Mouse (Mus musculus): Measurements from ENCODE around the gene Dus2. TPM values are rescaled to one million over a fixed set of nuclear protein-coding genes. Genes with fewer than 3 reads are reported as not detected.
A peak's percentile ranks its signal among the peaks of the same experiment; 100 is the strongest.
"Not testable (repeated sequence)": the region's sequence is repeated elsewhere in the genome, so short reads cannot be mapped to it uniquely, and the experiment has no call there.

The Dus2 gene
- total RNA-seq, 2 experiments from 2014 or later: 16.0 to 19.3 TPM

DNA sequence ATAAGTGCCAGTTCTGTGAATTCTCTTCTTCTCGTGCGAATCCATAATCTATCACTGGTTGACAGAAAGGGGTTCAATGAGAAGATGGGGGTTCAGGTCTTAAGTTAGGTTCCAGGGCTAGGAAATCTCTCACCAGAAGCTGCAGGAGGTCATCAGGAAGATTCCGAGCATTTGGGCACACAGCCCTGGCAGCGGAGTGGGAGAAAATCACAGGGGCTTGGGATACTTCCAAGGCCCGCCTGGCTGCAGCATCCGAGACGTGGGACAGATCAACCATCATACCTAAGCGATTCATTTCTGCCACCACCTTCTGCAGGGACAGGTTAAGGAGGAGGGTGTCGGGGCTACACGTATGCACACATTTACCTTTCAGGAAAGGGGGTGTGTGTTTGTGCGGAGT lies 2.6 kb upstream of the Dus2 start:
- no peak for DNase-seq

DNA sequence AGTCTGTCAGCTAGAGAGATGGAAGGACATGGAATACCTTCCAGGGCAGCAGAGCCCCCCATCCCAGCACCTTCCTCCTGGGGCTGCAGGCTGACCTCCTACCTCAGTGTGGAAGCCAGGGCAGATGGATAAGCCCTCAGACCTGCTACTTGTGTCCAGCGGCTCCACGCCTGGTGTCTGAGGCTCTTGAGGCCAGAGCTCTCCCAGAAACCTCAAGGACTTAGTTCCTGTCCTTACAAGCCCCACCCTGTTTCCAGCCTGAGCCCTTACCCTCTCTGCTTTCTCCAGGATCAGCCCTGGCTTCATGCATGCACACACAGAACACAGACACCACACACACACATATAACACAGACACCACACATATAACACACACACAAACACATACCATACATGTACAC lies 409 bp downstream of the Dus2 start:
- no peak for DNase-seq

DNA sequence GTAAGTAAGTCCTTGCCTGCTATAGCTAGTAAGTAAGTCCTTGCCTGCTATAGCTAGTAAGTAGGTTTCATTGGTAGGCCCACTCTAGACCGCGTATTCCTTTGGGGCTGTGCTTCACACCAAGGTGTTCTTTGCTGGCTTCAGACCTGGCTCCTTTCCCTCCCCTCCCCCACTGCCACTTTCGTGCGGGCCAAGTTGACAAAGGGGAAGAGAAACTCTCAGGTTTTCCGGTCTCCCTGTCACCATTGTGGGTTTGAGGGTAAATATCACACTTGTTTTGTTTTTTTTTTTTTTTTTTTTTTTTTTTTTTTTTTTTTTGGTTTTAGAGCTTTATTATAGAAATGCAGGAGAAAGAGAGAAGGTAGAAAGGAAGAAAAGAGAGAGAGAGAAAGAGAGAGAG lies 1.4 kb downstream of the Dus2 start:
- peak in 1 of 2 experiments; percentile 26 for DNase-seq

DNA sequence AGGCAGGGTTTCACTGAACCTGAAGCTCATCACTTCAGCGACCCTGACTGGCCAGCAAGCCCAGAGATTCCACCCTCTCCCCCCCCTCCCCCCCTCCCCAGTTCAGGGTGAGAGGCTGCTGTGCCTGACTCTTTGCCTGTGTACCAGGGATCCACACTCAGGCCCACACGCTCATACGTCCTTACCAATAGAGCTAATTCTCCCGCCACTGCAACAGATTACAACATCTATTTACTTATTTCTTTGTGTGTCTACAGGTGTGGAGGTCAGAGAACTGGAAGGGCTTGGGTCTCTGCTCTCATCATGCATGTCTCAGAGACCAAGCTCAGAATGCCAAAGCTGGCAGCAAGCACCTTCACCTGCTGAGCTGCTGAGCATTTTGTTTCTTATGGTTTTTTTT lies 2.1 kb downstream of the Dus2 start:
- no peak for DNase-seq

DNA sequence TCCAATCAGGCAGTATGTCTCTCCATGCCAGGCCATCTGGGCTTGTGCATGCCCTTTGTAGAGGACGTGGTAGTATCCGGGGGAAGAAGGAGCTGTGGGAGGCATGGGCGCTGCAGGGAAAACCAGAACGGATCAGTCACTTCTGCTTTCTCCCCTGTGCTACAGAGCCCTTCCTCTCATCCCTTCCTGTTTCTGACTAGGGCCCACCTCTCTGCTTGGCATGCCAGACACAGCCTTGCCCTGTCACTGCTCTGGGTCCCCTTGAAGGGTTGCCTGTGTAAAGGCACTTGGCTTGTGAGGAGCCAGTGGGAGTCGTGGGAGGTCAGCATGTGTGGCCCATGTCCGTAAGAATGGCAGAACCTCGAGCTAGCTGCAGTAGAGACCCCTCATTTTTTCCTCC lies 5.2 kb downstream of the Dus2 start:
- no peak for DNase-seq

DNA sequence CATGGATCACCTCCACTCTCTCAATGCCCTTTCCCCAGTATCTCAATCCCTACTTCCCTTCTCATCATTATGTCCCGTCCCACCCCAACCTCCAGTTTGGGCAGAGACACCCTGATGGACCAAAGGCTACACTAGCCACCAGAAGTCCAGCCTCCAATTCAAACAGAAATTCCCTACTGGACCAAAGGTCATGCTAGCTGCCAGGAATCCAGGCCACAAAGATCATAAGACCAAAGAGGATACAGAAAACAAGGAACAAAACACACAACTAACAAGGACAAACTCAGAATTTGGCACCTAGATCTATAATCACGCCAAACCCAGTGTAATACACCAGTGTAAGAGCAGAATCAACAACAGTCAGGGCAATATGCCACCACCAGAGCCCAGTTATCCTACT lies 7.8 kb downstream of the Dus2 start:
- peak in 1 of 2 experiments; percentile 36 for DNase-seq

DNA sequence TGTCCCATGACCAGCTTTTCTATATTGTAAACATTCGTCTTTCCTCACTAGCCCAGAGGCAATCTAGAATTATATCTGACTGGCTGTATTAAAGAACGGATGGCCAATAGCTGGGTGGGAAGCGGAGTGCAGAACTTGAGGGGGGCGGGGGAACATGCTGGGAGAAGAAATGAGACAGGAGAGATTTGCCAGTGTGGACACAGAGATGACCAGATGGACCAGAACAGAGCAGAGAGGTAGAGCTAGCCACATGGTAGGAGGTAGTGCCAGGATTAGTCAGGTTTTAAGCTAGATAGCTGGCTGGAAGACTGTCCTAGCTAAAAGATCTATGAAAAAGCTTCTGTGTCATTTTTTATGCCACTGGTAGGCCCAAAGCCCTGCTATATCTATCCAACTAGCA lies 10.8 kb downstream of the Dus2 start:
- DNase-seq: no peak

DNA sequence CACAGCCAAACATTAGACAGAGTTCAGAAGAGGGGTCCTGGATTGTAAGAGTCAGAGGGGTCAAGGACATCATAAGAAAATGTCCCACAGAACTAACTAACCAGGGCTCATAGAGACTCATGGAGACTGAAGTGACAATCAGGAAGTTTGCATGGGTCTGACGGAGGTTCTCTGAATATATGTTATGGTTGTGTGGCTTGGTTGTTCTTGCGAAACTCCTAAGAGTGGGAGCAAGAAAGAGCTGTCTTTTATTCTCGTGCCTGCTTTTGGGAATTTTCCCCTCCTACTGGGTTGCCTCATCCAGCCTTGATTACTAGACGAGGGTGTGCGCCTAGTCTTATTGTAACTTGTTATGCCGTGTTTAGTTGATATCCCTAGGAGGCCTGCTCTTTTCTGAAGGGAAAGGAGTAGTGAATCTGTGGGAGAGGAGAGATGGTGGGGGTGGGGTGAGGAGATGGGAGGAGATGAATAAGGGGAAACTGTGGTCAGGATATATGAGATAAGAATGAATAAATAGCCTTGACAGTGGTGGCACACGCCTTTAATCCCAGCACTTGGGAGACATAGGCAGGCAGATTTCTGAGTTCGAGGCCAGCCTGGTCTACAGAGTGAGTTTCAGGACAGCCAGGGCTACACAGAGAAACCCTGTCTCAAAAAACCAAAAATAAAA lies 13.5 kb downstream of the Dus2 start:
- DNase-seq: no peak

DNA sequence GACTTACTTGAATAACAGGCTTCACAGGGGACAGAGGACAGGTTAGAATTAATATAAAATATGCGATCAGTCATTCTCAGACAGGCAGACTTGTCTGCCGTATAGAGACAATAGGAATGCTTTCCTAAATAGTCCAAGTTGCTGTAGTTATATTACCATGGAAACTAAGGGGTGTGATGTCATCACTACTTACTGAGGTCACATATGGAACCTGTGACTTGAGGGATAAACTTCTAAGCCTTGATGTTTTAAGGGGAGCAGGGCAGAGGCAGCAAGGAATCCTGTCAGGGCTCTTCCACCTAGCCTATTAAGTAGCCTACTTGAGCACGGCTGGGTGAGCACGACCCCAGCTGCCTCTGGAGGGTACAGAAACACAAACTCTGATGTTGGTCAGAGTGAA lies 14.7 kb downstream of the Dus2 start, which contains the start of gene Dpep2nb:
Gene Dpep2nb, minus strand, starts transcription at position 101 of the 400 bp plus-strand sequence.
- DNase-seq: no peak

DNA sequence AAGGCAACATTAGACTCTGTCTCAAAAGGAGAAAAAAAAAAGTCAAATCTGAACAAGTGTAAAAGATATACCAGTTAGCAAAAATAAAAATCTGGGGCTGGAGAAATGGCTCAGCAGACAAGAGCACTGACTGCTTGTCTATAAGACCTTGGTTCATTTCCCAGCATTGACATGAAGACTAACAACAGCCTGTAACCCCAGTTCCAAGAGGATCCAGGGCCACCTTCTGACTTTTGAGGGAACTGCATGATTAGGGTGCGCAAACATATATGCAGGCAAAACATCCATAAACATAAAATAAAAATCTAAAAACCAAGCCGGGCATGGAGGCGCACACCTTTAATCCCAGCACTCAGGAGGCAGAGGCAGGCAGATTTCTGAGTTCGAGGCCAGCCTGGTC lies 15.3 kb downstream of the Dus2 start:
- no peak for DNase-seq

DNA sequence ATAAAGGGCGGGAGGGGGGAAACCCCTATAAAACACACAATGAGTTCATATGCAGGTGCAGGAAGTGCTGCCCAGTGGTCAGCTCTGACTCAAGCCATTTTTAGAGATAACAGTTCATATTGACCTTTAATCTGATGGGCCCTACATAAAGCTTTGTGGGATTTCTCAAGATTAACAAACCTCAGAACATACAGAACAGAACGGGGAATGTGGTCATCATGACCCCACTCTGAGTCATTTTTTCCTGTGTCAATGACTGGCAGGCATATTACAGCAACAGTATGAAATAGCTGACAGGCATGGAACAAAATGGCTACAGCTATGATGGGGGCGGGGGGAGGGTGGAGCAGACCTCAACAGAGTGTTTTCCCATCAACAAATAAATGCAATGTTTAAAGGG lies 16.0 kb downstream of the Dus2 start:
- DNase-seq: peak in 1 of 2 experiments; percentile 20

DNA sequence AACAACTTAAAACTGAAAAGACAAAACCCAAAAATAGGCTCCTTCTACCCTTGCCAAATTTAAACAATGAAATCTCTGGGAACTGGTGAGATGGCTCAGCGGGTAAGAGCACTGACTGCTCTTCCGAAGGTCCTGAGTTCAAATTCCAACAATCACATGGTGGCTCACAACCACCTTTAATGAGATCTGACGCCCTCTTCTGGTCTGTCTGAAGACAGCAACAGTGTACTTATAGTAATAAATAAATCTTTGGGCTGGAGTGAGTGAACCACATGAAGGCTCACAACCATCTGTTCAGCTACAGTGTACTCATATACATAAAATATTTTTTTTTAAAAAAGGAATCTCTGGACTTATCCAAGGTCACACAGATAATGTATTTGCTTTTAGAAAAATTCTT lies 16.8 kb downstream of the Dus2 start:
- DNase-seq: not testable (repeated sequence)

DNA sequence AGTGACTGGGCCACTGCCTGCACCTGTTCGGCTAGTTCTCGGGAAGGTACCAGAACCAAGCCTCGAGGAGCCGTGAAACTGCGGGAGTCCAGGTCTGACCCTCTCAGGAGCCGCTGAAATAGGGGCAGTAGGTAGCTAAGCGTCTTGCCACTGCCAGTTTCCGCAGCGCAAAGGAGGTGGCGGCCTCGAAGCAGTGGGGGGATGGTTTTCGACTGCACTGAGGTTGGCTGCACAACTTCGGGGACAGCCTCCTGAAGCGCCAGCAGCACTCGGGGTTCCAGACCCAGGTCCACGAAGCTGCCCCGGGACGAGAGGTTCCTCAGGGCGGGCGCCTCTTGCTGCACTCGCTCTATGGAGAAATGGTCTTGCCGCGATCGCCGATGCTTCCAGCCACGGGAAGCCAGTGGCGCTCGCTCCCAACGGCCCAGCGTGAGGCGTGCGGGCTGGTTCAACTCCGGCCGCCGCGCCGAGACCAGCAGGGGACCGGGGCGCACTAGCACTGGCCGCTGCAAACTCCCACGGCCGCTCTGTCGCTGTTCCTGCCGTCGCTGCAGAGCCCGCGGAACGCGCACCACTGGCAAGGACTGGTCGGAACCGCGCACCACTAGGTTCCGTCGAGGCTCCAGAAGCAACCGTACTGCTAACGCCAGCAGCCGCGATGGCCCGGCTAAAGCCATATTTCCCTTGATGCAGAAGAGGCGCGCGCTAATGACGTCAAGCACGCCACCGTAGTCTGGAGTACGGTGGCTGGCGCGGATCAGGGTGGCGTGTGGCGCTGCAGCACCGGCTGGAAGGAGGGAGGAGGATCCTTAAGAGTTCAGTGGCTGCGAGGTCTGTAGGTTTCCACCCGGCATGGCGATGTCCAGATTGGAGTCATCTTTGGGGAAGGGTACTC lies 19.9 kb downstream of the Dus2 start:
- DNase-seq: peak; percentile 94 to 95

DNA sequence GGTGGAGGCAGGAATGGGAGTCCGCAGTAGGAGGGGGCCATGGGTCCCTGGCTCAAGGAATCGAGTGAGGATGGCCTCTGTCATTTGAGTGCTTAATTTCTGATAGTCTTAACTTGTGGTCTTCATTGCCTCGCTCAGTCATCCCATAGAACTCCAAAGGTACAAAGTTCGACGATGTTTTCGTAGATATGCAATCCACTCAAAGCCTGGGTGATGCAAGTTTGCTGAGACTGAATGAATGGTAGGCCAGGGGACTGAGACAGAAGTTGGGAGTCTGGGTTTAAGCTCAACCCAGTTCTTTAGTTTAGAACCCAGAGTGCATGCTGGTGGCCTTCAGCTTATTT lies 20.5 kb downstream of the Dus2 start, which contains the start of gene Ddx28:
Gene Ddx28, minus strand, starts transcription at position 240 of the 344 bp plus-strand sequence.
- DNase-seq: no peak

DNA sequence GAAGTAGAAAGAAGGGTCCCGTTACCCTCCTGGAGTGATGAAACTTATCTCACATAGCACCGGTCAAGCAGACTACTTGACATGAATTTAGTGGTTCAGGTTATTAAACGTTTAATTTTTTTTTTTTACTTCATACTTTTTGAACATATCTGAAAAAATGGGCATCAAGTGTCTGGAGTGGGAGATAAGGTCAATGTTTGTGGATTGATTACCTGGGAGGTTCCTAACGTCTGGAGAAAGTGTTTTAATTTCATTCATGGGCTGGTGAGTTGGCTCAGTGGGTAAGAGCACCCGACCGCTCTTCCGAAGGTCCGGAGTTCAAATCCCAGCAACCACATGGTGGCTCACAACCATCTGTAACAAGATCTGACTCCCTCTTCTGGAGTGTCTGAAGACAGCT lies 21.1 kb downstream of the Dus2 start:
- not testable (repeated sequence) for DNase-seq

DNA sequence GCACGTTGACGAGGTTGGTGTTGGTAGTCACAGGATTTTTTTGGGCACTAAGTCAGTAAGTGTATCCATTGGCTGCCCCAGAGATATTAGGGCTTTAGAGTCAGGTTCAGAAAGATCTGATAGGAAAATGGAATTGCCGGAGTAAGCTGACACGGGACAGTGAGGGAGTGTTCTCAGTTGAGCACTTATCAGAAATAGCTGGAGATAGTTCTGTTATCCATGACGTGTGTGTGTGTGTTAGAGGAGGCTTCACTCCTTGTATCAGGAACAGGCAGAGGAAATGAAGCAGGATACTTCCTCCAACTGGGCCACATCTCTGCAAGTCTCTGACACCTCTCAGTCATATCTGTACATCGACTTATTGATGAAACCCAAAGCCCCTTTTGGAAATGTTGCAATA lies 25.1 kb downstream of the Dus2 start:
- no peak for DNase-seq

DNA sequence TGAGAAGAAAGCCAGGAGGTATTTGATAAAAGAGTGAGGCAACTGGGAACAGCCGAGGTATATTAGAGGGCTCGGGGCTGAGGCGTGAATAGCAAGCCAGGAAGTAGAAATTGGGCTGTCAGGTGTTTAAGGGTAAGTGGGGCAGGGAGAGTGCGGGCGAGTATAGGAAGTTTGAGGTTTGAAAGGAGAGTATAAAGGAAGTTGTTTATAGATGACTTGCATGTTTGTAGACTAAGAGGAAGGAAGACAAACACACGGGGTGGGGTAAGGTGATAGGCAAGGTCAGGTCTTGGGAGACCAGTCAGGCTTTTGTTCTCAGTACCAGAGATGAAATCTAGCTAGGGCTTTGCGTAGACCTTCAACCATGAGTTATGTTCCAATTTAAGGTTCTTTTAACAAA lies 26.0 kb downstream of the Dus2 start:
- no peak for DNase-seq

DNA sequence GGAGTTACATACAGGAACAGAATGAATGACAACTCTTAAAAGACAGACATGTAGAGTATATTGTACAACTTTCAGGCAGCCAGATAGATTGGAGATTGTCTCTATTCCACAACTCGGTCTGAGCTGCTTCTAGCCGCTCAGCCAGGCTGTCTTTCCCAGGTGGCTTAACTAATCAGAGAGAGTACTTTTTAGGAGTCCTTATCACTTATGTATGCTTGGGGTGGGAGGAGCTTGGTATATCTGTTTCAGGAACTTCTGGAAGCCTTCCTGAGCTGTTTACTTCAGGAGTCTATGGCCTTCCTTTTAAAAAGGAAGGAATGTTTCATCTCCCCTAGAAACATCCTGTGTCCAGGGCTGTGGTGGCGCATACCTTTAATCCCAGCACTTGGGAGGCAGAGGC lies 26.9 kb downstream of the Dus2 start:
- no peak for DNase-seq

DNA sequence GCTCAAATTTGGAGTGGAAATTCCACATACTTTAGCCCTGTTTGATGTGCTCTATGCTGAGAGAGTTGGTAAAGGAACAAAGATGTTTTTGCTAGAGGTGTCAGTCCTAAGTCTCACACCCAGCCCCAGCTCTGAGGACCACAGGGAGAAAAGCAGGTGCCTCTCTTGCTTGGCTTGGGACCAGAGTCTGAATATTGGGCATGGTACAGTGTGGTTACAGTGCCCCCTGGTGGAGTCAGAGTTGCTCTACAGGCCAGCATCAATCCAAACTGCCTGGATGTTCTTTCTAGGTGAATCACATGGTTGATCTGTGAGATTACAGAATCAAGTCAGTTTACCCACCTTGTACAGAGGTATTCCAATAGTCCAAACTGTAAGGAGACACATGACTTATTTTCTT lies 31.3 kb downstream of the Dus2 start:
- DNase-seq: peak; percentile 71 to 83

DNA sequence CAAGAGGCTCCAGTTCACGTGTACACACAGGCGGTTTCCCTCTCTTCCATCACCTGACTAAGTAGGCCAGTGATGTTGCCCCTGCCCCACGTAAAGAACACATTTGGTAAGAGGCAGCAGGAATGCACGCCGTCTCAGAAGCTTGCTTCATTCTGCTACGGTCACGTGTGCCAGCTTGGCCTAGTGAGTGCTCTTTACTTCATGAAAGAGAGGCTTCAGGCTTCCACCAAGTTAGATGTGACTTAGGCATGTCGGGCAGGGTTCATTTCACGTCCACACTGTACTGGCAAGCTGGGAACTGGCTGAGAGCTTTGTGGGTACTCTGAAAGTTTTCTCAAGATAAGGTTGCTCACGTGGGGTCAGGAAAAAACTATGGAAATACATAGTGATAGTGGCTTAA lies 47.6 kb downstream of the Dus2 start:
- DNase-seq: no peak

DNA sequence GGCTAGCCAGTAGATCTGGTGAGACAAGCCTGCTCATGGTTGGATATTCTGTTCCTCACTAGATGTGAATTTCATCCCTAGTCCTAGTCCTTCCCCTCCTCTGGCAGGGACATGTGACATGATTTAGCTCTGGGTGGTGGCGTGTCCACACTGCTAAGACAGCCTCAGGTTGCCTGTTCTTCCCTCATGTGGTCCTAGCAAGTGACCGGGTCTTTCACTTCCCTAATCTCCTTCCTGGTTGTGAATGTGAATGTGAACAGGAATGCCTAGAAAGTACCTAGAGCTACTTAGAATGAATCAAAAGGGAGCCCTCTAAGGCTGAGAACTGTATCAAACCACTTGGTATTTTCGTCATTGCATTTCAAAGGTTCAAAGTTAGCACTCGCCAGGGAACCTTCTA lies 48.5 kb downstream of the Dus2 start:
- no peak for DNase-seq

DNA sequence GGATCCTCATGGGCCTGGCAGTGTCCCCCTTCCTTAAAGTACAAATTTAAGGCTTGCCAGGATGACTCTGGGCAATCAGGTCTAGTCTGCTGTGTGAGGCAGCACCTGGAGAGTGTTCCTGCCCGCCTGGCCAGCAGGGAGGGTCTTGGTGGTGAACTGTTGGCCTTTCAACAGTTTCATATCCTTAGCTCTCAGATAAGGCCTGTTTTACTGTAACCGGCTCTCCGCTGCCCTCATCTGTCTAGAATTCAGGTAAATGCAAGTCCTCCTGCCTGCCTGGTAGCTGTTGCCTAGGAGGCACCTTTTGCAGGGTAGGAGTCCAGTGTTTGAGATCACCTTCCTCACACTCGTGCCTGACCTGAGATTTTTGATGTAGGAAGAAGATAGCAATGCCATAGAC lies 49.1 kb downstream of the Dus2 start:
- no peak for DNase-seq

DNA sequence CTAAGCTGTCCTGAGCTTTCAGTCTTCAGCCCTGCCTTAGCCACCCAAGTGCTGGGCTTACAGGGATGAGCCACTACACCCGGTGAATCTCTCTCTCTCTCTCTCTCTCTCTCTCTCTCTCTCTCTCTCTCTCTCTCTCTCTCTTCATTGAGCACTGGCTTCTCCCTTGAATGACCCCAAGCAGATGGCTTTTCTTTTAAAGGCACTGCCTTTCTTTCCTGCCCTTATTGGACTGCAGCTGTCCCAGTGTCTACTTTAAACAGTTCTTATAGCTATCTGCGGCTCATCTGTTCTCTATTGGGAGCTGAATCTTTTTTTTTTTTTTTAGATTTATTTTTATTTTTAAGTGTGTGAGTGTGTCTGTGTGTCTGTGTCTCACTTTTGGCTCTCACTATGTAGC lies 51.9 kb downstream of the Dus2 start:
- DNase-seq: no peak

DNA sequence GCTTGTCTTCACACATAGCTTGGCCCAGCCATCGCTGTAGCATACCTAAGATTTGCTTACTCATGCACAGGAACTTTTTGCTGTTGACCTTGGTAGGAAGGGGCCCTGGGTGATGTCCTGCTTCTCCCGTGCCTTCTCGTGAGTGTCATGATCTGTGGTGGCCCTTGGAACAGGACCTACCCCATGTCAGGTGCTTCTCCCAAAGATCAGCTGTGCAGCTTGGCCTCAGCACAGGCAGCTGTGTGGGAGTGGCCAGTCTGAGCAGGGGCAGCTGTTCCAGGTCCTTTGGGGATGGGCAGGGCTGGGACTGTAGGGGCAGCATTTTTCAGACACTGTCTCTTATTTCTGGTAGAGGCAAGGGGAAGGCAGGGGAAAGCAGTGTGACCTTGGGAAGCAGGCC lies 53.0 kb downstream of the Dus2 start:
- peak in 1 of 2 experiments; percentile 8 for DNase-seq

All from adrenal gland, postnatal 36 days (tissue).